Mouse (Mus musculus): ENCODE data around the gene Bag2. TPM values are rescaled to one million over a fixed set of nuclear protein-coding genes. Genes with fewer than 3 reads are reported as not detected.

Gene Bag2
- 61.1 and 68.5 TPM in 2 replicates for polyA plus RNA-seq (2014; fragmentation: Nextera tagmentation; extraction: Ambion mirVana)

DNA sequence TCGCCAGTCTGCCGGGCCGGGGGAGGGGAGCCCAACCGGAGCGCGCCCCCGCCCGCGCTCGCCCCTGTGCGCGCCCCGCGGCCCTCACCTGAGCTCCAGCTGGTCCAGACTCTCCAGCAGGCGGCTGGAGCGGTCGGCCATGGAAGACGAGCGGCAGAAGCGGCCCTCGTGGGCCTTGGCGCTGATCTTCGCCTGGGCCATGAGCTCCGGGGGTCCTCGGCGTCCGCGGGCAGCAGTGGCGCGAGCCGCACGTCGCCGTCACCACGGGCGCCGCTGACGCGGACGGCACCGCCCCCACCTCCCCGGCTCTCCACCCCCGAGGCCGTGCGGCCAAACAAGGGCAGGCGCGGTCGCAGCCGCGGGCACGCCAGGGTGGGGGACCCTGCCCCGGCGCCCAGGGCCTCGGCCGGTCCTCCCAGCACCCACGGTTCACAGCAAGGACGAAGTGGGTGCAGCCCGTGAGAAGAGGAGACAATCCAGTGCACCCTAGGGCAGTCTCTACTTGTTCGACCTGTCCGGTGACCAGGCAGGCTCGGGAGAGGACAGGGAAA, at the start of gene Bag2:
Gene Bag2 (minus strand): TSS at position 305 of the 551 bp plus-strand sequence.
- no peaks in the 10 kb centered on the region for H3K9me3 ChIP-seq (ENCODE audit: control insufficient read depth, low read length)
- peaks cover 12% of the 10 kb centered on the region for H3K4me1 ChIP-seq (ENCODE audit: control insufficient read depth, insufficient read depth, low read length)
- peak within 1 kb of the TSS; percentile 92 for H3K4me2 ChIP-seq (ENCODE audit: low read depth, low read length)
- peak; percentile 85 for ATAC-seq (ENCODE audit: low read depth)
- WGBS, result 0% methylated on average over 19 of the region's 61 CpGs
- peaks cover 22% of the 10 kb centered on the region; the same call in 1 of the 2 replicates for H3K36me3 ChIP-seq (ENCODE audit: control insufficient read depth, insufficient read depth, low read length)
- peak; percentile 52 for DNase-seq (ENCODE audit: low spot score)
- peak within 1 kb of the TSS; percentile 77 for H3K4me3 ChIP-seq (ENCODE audit: low read depth, low read length)
- H3K27me3 ChIP-seq (replicated peaks; ENCODE audit: control insufficient read depth, insufficient read depth, low read length), result no peaks in the 10 kb centered on the region
- H3K9ac ChIP-seq (ENCODE audit: low read depth, low read length), result peak within 1 kb of the TSS; percentile 87
- H3K27ac ChIP-seq (replicated peaks; ENCODE audit: low read depth, low read length), result peak within 1 kb of the TSS; percentile 65; the same call in 1 of the 2 replicates

DNA sequence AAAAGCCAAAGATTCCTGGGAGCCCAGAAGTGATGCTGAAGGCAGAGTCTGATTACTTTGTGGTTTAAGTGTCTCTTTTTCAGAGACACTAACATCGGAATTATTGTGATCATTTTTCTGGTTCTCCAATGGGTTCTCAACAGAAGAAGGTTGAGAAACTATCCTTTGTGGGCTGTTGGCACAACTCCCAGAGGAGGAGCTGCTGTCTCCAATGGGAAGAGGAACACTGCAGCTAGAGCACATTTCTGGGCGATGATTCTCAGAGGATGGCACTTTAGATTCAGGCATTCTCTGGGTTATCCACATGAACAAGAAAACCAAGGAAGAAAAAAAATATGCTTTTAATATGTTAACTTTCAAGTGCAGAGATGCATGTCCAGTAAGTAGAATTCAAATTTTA, 45.7 kb upstream of the Bag2 start:
- Histone ChIP-seq H3K27ac (replicated peaks; ENCODE audit: low read depth, low read length) (no peak overlapping the region), H3K4me2 (ENCODE audit: low read depth, low read length) (no peak overlapping the region), H3K4me1 (ENCODE audit: control insufficient read depth, insufficient read depth, low read length) (no peaks in the 10 kb centered on the region), H3K27me3 (replicated peaks; ENCODE audit: control insufficient read depth, insufficient read depth, low read length) (no peaks in the 10 kb centered on the region), H3K9ac (ENCODE audit: low read depth, low read length) (no peak overlapping the region), H3K9me3 (ENCODE audit: control insufficient read depth, low read length) (no peaks in the 10 kb centered on the region), H3K36me3 (ENCODE audit: control insufficient read depth, insufficient read depth, low read length) (peaks cover 85% of the 10 kb centered on the region), H3K4me3 (ENCODE audit: low read depth, low read length) (no peak overlapping the region)
- DNase-seq (ENCODE audit: low spot score), result no peak
- 94% methylated on average over 2 of the region's 2 CpGs for WGBS
- ATAC-seq (ENCODE audit: low read depth), result no peak

DNA sequence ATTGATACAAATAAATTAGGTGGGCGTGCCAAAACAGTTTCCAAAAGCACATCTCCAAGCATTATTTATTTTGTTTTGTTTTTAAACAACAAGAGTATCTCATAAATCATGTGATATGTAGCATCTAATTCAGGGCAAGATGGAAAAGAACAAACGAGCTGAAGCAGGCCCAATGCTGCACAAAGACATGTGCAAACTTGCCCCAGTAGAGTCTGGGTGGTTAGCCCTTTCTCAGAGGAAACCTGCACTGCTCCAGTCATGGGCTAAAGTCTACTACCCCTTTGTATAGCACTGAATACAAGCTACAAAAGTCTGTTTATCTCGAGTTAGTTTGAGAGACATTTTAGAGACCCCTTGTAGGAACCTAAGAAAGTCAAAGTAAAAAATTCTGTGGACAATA, 42.0 kb upstream of the Bag2 start:
- no peak for ATAC-seq (ENCODE audit: low read depth)

DNA sequence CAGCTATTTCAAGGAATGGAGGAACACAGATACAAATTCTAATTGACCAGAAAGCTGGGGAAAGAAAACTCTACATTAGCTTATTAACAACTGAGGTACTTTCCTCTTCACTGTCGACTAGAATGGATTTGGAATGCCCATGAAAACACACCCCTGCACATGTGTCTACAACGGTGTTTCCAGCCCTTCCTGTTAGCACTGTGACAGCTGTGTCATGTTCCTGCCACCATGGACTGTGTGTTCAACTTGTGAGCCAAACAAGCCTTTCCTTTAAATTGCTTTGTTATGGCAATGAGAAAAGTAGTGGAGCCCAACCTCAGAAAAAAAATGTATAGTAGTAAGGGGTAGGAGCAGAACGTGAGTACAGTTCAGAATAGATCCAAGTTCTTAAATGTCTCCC, 30.9 kb upstream of the Bag2 start:
- no peaks in the 10 kb centered on the region for H3K4me1 ChIP-seq (ENCODE audit: control insufficient read depth, insufficient read depth, low read length)
- no peak overlapping the region for H3K4me3 ChIP-seq (ENCODE audit: low read depth, low read length)
- no peak overlapping the region for H3K27ac ChIP-seq (replicated peaks; ENCODE audit: low read depth, low read length)
- WGBS, result 54% methylated on average over 3 of the region's 3 CpGs
- DNase-seq (ENCODE audit: low spot score) (no peak), ATAC-seq (ENCODE audit: low read depth) (no peak)
- H3K9ac ChIP-seq (ENCODE audit: low read depth, low read length), result no peak overlapping the region
- no peaks in the 10 kb centered on the region for H3K9me3 ChIP-seq (ENCODE audit: control insufficient read depth, low read length)
- H3K36me3 ChIP-seq (ENCODE audit: control insufficient read depth, insufficient read depth, low read length), result peaks cover 2% of the 10 kb centered on the region; the same call in 1 of the 2 replicates
- no peaks in the 10 kb centered on the region for H3K27me3 ChIP-seq (replicated peaks; ENCODE audit: control insufficient read depth, insufficient read depth, low read length)
- no peak overlapping the region for H3K4me2 ChIP-seq (ENCODE audit: low read depth, low read length)

More for the DNA sequence above, 42.0 kb upstream of the Bag2 start:
- H3K27ac ChIP-seq (replicated peaks; ENCODE audit: low read depth, low read length), result no peak overlapping the region
- H3K4me3 ChIP-seq (ENCODE audit: low read depth, low read length), result no peak overlapping the region
- DNase-seq (ENCODE audit: low spot score), result no peak
- peaks cover 75% of the 10 kb centered on the region for H3K36me3 ChIP-seq (ENCODE audit: control insufficient read depth, insufficient read depth, low read length)
- 85% methylated on average over 3 of the region's 3 CpGs for WGBS
- H3K4me1 ChIP-seq (ENCODE audit: control insufficient read depth, insufficient read depth, low read length), result no peaks in the 10 kb centered on the region
- H3K4me2 ChIP-seq (ENCODE audit: low read depth, low read length), result no peak overlapping the region
- no peak overlapping the region for H3K9ac ChIP-seq (ENCODE audit: low read depth, low read length)
- H3K9me3 ChIP-seq (ENCODE audit: control insufficient read depth, low read length), result no peaks in the 10 kb centered on the region
- H3K27me3 ChIP-seq (replicated peaks; ENCODE audit: control insufficient read depth, insufficient read depth, low read length), result no peaks in the 10 kb centered on the region

DNA sequence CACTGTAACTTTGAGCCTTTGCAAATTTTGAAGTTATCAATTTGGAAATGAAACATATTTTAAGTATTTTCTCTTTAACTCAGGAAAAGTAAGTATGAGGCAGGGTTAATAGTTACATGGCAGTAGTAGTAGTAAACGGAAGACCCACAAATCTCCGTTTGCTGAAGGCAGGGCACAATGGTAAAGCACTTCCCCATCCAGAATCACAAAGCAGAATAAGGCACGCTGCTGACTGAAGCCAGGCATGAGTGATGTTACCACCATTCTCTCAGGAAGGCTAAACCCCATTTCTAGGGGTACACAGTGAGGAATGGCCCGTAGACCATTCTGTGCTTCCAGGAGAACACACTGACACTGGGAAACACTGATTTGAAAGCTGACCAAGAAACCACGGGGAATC, 30.5 kb upstream of the Bag2 start:
- WGBS, result 84% methylated on average over 5 of the region's 5 CpGs

DNA sequence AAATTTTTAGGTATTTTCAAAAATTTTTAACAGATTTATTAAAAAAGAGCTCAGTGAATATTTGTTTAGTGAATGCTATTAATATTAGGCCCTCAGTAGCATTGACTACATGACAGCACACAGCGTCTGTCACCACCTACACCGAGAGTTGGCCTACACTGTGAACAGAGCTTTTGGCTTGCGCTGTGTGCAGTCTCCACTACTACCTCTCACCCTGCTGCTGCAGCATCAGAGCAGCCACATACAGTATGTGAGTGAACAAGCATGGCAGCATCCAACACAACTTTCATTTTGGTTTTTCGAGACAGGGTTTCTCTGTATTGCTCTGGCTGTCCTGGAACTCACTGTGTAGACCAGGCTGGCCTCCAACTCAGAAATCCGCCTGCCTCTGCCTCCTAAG, 27.0 kb upstream of the Bag2 start:
- H3K27me3 ChIP-seq (replicated peaks; ENCODE audit: control insufficient read depth, insufficient read depth, low read length), result no peaks in the 10 kb centered on the region
- no peak overlapping the region for H3K9ac ChIP-seq (ENCODE audit: low read depth, low read length)
- ATAC-seq (ENCODE audit: low read depth) (no peak), DNase-seq (ENCODE audit: low spot score) (no peak)
- 95% methylated on average over 5 of the region's 5 CpGs for WGBS
- no peak overlapping the region for H3K4me2 ChIP-seq (ENCODE audit: low read depth, low read length)
- no peaks in the 10 kb centered on the region for H3K9me3 ChIP-seq (ENCODE audit: control insufficient read depth, low read length)
- H3K4me3 ChIP-seq (ENCODE audit: low read depth, low read length), result no peak overlapping the region
- no peak overlapping the region for H3K27ac ChIP-seq (replicated peaks; ENCODE audit: low read depth, low read length)
- no peaks in the 10 kb centered on the region for H3K4me1 ChIP-seq (ENCODE audit: control insufficient read depth, insufficient read depth, low read length)
- H3K36me3 ChIP-seq (ENCODE audit: control insufficient read depth, insufficient read depth, low read length), result peaks cover 22% of the 10 kb centered on the region

More for the DNA sequence above, 30.5 kb upstream of the Bag2 start:
- H3K27me3 ChIP-seq (replicated peaks; ENCODE audit: control insufficient read depth, insufficient read depth, low read length), result no peaks in the 10 kb centered on the region
- no peak overlapping the region for H3K9ac ChIP-seq (ENCODE audit: low read depth, low read length)
- H3K4me2 ChIP-seq (ENCODE audit: low read depth, low read length), result no peak overlapping the region
- H3K4me3 ChIP-seq (ENCODE audit: low read depth, low read length), result no peak overlapping the region
- no peaks in the 10 kb centered on the region for H3K9me3 ChIP-seq (ENCODE audit: control insufficient read depth, low read length)
- ATAC-seq (ENCODE audit: low read depth) (no peak), DNase-seq (ENCODE audit: low spot score) (no peak)
- H3K36me3 ChIP-seq (ENCODE audit: control insufficient read depth, insufficient read depth, low read length), result peaks cover 6% of the 10 kb centered on the region; the same call in 1 of the 2 replicates
- no peak overlapping the region for H3K27ac ChIP-seq (replicated peaks; ENCODE audit: low read depth, low read length)
- no peaks in the 10 kb centered on the region for H3K4me1 ChIP-seq (ENCODE audit: control insufficient read depth, insufficient read depth, low read length)

DNA sequence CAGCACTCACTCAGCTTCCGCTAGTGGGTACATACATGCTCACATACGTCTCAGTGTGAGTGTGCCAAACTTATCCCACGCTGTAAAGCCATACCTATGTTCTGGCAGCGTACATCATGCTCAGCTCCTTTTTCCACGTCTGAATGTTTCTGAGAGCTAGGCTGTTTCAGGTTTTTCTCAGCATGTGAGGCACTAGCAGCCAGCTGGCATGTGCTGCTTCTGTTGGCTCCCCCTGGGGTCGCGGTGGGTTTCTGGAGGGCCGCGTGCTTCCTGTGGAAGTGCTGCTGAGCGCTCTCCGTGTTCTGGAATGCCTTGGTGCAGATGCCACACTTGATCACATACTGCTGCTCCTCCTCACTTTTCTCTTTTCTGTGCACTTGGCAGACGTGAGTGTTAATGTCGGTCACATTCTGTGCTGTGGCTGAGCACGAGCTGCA, 18.6 kb upstream of the Bag2 start:
- H3K9ac ChIP-seq (ENCODE audit: low read depth, low read length), result no peak overlapping the region
- peaks cover 48% of the 10 kb centered on the region for H3K36me3 ChIP-seq (ENCODE audit: control insufficient read depth, insufficient read depth, low read length)
- DNase-seq (ENCODE audit: low spot score) (no peak), ATAC-seq (ENCODE audit: low read depth) (no peak)
- 78% methylated on average over 14 of the region's 14 CpGs for WGBS
- no peak overlapping the region for H3K4me2 ChIP-seq (ENCODE audit: low read depth, low read length)
- H3K4me1 ChIP-seq (ENCODE audit: control insufficient read depth, insufficient read depth, low read length), result no peaks in the 10 kb centered on the region
- H3K4me3 ChIP-seq (ENCODE audit: low read depth, low read length), result no peak overlapping the region
- H3K27me3 ChIP-seq (replicated peaks; ENCODE audit: control insufficient read depth, insufficient read depth, low read length), result no peaks in the 10 kb centered on the region
- no peak overlapping the region for H3K27ac ChIP-seq (replicated peaks; ENCODE audit: low read depth, low read length)
- H3K9me3 ChIP-seq (ENCODE audit: control insufficient read depth, low read length), result no peaks in the 10 kb centered on the region

DNA sequence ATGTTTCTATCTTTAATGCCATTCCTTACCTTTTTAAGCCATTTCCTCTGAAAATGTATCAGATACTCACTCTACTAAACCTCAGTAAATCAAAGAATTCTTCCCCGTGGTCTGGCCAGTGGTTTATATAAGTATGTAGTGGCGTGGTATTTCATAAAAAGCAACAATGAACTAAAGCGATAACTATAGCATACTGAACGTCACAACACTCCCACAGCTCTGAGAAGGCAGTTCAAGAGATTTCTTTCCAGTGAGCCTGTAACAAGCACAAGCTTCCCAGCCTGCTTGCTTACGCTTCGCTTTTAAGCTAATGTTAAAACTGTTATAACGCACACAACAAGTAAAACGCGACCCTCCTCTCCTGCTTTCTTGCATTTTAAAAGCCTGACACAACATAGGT, 14.5 kb upstream of the Bag2 start:
- peaks cover 66% of the 10 kb centered on the region for H3K36me3 ChIP-seq (ENCODE audit: control insufficient read depth, insufficient read depth, low read length)
- no peak for ATAC-seq (ENCODE audit: low read depth)
- no peak overlapping the region for H3K27ac ChIP-seq (replicated peaks; ENCODE audit: low read depth, low read length)
- H3K4me3 ChIP-seq (ENCODE audit: low read depth, low read length), result no peak overlapping the region
- no peaks in the 10 kb centered on the region for H3K4me1 ChIP-seq (ENCODE audit: control insufficient read depth, insufficient read depth, low read length)
- H3K27me3 ChIP-seq (replicated peaks; ENCODE audit: control insufficient read depth, insufficient read depth, low read length), result no peaks in the 10 kb centered on the region
- H3K4me2 ChIP-seq (ENCODE audit: low read depth, low read length), result no peak overlapping the region
- no peak for DNase-seq (ENCODE audit: low spot score)
- 93% methylated on average over 9 of the region's 9 CpGs for WGBS
- H3K9me3 ChIP-seq (ENCODE audit: control insufficient read depth, low read length), result no peaks in the 10 kb centered on the region
- H3K9ac ChIP-seq (ENCODE audit: low read depth, low read length), result no peak overlapping the region

DNA sequence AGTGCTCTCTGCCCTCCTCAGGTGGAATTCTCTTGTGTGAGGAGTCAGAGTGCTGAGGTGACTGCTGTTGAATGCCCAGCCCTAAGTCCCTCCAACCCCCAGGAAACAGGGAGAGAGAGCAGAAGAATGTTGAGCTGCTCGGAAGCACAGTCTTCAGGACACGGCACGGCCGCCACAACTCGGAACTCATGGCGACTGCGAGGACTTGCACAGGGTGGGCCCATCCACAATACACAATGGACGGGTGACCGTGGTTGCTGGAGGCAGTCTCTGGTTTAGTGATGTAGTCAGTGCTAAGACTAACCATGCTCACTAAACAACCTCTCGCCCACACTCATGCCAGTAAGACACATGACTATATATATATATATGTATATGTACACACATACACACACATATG, 14.0 kb upstream of the Bag2 start:
- Histone ChIP-seq H3K27me3 (replicated peaks; ENCODE audit: control insufficient read depth, insufficient read depth, low read length) (no peaks in the 10 kb centered on the region), H3K36me3 (ENCODE audit: control insufficient read depth, insufficient read depth, low read length) (peaks cover 65% of the 10 kb centered on the region), H3K27ac (replicated peaks; ENCODE audit: low read depth, low read length) (no peak overlapping the region), H3K9ac (ENCODE audit: low read depth, low read length) (no peak overlapping the region), H3K4me3 (ENCODE audit: low read depth, low read length) (no peak overlapping the region), H3K4me2 (ENCODE audit: low read depth, low read length) (no peak overlapping the region), H3K9me3 (ENCODE audit: control insufficient read depth, low read length) (no peaks in the 10 kb centered on the region), H3K4me1 (ENCODE audit: control insufficient read depth, insufficient read depth, low read length) (no peaks in the 10 kb centered on the region)
- DNase-seq (ENCODE audit: low spot score) (no peak), ATAC-seq (ENCODE audit: low read depth) (no peak)
- 92% methylated on average over 10 of the region's 10 CpGs for WGBS
